Mouse (Mus musculus): ENCODE data around the gene Lpcat3.

Lpcat3 gene

DNA sequence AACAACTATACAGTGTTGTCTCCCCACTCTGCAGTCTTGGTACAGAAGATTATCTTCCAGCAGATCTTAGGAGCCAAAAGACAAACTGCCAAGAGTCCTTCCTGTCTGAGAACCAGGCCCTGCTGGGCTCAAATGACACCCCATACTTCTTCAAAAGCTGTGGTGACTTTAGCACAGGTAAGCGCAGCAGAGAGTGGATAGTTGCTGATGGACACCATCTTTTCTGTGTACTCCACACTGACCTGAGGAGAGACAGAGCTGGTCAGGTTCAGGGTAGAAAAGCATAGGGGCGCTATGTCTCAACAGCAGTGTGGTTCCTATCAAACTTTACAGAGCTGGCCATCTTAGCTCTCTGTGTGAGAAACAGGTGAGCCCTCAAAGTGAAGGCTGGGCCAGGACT lies 41.6 kb downstream of the Lpcat3 start:
- no peak for DNase-seq (ENCODE audit: low spot score)

DNA sequence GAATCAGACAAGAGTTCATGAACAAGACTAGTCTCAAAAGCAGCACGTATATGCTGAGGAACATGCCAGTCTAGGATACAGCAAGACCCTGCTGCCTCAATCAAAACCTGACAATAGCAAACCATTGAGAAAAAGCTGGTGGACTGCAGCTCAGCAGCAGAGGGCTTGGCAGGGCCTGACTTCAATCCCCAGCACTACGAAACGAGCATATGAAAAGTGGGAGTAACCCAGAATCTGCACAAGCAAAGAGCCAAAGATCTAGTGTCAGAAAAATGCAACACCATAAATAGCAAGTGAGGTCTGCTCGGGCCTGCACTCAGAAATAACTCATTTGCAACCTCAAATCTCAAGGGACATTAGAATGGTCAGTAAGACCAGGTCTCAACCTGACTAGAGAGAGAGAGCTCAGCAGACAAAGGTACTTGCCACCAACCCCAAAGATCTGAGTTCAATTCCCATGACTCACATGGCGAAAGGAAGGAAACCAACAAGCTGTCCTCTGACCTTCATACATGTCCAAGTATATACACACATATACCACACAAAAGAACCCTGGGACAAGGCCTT lies 43.3 kb downstream of the Lpcat3 start:
- no peak for DNase-seq (ENCODE audit: low spot score)

DNA sequence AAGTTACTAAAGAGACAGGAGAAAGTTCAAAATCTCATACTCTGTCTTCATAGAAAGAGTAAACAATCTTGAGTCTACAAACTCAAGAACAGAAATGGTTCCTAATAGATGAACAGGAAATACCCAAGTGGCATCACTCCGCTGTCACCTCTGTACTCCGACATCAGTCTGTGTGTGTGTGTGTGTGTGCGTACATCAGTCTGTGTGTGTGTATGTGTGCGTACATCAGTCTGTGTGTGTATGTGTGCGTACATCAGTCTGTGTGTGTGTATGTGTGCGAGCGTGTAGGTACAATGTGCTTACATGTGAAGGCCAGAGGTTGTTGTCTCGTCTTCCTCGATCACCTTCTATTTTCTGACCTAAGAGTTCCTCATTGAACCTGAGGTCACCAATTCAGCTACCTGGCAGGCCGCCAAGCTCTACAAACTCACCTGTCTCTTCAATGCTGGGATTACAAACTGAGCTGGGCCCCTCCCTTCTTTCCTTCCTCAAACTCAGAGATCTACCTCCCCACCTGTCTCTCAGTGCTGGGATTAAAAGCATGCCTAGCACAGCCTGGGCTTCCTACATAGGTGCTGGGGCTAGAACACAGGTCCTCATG lies 45.6 kb downstream of the Lpcat3 start:
- DNase-seq (ENCODE audit: low spot score): no peak

DNA sequence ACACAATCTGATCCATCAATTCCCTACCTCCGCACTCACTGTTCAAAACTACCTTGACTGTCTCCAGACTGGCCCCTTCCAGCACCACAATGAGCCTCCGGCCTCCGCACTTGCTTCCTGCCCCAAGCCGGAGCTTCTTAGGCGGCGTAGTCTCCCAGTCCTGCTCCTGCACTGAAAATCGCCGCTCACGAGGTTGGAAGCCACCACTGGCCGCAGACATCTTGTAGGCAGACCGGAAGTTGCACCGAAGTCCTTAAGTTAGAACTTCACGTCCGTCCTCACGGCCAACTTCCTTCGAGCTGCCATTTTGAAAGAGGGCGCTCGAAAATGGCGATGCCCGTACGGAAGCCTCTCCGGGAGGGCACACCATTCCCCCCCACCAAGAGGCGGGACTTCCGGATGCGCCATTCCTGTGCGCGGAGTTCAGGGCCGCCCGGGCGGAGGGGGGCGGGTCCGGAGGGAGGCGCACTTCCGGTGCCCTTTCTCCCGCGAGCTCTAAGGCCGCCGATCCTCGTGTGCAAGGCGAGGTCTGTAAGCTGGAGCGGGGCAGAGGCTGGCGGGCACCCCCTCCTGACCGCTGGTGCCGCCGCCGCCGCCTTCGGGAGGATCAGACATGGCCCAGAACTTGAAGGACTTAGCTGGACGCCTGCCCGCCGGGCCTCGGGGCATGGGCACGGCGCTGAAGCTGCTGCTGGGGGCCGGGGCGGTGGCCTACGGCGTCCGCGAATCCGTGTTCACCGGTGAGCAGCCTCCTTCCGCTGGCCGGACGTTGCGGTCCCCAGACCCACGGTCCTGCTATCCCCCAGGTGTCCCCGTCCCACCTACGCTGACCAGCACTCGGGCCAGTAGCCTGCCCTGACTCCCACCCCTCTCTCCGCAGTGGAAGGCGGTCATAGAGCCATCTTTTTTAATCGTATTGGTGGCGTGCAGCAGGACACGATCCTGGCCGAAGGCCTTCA lies 49.3 kb downstream of the Lpcat3 start, which contains the start of the genes Emg1 and Phb2:
Gene Emg1, minus strand, starts transcription at position 355 of the 959 bp plus-strand sequence.
Gene Phb2, plus strand, starts transcription at position 513 of the 959 bp plus-strand sequence.
- DNase-seq (ENCODE audit: low spot score): peak; percentile 98

DNA sequence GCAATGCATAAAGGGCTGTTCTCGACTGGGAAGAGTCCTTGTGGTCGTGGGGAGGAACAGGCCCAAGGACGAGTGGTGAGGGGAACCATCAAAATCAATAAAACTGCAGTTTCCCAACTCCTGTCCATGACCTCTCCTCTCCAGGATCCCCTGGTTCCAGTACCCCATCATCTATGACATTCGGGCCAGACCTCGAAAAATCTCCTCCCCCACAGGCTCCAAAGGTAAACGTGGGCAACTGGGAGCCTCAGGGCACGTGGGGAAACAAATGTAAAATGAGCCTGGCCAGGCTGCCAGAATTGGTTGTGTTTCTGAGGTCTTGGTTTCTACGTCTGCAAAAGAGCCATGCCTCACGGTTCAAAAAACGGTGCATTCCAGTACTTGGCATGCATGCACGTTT lies 50.1 kb downstream of the Lpcat3 start:
- no peak for DNase-seq (ENCODE audit: low spot score)

DNA sequence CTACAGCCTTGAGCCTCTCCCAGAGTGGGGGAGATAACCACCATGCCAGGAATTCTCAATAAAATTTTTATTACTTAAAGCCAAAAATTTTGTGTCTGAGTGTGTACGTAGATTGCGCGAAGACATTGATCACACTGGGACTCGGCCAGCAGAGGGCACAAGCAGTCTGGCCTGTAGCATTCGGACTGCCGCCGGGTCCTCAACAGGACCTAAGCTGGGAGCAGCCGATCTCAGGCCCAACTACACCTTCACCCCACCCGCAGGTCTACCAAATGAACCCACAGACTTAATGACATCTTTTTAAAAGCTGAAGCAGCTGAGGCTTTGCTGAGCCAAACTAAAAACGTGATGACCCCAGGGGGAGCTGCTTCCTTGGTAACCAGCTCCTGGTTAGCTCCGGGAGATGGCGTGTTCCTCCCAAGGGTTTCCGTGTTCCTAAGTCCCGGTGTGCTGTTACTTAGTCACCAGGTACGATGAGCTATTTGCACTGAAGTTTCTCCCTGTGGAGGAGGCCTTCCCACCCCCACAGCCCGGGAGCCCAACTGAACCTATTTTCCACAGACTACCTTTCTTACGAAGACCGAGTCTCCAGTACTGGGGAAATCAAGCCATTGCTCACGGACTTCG lies 54.1 kb downstream of the Lpcat3 start:
- DNase-seq (ENCODE audit: low spot score): peak; percentile 55

DNA sequence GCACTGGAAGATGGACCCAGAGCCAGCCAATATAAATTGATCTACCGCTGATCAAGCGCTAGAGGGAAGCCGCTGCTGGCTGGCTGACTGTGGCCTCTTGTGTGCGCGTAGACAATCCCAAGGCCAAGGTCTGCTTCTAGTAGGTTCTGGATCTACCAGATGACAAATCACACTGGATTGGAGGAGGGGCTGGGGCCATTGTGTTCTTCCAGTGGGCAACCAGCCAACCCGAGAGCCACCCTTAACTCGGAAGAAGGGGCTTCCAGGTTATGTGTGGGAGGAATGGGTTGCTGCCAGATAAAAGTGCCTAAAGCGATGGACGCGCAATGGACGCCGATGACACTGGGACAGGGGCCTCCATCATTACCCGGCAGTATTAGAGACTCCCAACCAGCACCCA lies 55.1 kb downstream of the Lpcat3 start:
- no peak for DNase-seq (ENCODE audit: low spot score)

DNA sequence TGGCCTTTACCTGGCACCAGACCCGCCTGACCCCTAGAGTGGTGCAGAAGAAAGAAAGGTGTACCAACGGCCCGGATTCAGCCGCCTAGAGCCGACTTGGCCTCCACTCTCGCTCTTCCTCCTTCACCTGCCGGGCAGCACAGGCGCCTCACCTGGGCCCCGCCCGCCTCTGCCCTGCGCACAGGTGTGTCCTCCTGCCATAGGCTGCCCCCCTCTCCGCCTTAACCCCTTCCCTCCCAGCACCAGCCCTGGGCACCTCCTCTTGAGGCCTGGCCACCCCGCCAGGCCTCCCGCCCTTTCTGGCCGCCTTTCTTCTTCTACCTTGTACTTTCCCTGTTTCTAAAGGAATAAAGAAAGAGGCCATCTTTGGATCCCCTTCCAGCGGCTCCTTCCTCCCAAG lies 55.9 kb downstream of the Lpcat3 start:
- DNase-seq (ENCODE audit: low spot score): no peak

DNA sequence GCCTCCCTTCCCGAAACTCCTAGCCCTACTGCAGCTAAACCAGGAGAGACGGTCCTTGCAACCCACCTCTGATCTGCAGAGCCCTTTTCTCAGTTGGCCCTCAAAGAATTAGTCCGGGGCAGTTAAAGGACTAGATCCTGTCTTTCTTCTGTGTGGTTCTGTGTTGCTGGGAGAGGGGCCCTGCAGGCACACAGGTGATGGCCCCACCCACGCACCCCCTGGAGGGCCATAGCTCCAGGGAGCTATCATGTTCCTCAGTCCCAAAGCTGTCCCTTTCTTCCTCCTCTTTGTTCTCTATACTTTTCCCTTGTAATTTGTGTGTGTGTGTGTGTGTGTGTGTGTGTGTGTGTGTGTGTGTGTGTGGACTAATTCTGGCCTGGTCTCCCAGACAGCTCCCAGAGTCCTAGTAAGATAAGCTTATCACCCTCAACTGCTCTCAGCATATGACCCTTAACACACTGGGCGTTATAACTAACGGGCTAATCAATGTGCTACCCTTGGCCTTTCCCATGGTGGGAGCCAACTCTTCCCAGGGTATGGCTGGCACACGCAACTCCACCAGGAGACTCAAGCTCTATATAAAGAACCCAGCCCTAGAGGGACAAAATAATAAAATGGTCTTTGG lies 56.6 kb downstream of the Lpcat3 start:
- no peak for DNase-seq (ENCODE audit: low spot score)

DNA sequence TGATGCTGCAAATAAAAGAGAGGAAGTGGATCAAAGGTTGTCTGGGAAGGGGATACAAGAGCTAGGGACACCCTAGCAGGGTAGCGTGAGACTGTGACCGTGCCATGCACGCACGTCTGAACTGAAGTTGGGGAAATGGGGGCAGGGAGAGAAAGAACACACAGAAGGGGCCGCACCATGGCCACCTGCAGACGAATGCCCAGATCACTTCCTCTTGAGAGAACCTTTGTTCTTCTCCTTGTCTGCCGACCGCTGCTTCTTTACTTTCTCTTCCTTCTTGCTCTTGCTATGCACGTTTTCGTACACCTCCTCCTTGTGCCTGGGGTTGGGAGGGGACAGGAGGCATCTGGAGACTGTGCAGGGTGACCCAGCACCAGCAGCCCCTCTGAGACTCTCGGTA lies 58.1 kb downstream of the Lpcat3 start:
- DNase-seq (ENCODE audit: low spot score): no peak

DNA sequence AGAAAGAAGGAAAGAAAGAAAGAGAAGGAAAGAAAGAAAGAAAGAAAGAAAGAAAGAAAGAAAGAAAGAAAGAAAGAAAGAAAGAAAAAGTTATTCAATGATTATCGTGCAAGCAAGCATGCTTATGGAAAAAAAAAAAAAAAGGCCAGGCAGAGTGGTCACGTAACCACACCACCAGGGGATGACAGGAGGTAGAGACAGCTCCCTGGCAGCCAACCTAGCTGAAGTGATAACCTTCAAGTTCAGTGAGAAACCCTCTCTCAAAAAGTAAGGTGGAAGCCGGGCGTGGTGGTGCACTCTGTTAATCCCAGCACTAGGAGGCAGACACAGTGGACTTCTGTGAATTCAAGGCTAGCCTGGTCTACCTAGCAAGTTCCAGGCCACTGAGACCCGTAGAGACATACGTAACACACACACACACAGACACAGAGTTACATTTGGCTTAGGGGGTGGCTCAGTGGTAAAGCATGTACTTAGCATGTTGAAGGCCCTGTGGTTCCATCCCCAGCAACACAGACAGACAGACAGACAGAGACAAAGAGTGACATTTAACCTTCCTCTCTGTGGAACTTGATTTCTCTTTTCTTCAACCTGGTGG lies 60.1 kb downstream of the Lpcat3 start:
- no peak for DNase-seq (ENCODE audit: low spot score)

DNA sequence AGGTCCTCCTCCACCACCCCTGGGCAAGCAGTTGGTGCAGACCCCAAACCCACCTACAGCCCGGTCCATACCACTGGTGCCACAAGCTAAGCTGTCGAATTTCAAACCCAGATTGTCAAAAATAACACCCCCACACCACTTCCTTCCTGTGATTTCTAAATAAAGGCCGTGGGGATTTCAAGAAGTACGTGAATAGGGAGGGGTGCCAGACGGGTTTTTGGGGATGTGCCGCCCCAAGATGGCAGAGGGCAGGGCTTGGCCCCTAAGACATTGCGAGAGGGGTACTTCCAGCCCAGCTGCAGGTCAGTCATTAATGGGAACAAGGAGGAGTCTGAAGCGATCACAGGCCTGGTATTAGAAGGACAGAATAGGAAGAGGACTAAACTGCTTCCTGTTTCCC lies 60.7 kb downstream of the Lpcat3 start:
- DNase-seq (ENCODE audit: low spot score): no peak

DNA sequence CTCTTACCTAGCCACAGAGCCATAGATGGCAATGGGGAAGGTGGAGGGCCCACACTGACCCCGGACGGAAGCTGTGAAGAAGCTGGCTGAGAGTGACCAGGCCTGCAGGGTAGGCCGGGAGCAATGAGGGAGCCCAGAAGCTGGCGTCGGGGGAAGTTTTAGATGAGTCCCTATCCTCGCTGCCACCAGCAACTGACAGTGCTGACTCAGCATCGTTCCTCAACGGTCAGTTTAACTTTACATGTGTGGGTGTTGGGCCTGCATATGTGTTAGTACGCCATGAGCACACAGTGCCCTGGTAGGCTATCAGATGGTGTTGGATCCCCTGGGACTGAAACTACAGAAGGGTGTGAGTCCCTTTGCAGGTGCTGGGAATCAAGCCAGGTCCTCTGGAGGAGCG lies 61.6 kb downstream of the Lpcat3 start:
- DNase-seq (ENCODE audit: low spot score): no peak

DNA sequence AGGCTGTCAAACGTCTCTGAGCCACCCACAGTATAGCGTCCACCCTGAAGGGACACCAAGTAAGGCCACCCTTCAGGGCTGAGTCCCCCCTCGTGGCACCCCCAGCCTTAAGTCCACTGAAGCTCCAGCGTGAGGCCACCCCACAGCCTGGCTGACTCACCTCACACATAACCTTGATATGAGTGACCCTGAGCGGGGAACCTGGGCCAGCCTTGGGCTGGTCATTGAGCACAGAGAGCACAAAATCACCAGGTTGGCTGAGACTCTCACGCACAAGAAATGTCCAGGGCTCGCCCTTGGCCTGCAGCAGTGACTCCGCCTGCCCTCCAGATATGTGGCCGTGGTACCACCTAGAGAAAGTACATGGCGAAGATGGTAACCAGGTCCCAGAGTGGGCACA lies 65.8 kb downstream of the Lpcat3 start:
- no peak for DNase-seq (ENCODE audit: low spot score)

DNA sequence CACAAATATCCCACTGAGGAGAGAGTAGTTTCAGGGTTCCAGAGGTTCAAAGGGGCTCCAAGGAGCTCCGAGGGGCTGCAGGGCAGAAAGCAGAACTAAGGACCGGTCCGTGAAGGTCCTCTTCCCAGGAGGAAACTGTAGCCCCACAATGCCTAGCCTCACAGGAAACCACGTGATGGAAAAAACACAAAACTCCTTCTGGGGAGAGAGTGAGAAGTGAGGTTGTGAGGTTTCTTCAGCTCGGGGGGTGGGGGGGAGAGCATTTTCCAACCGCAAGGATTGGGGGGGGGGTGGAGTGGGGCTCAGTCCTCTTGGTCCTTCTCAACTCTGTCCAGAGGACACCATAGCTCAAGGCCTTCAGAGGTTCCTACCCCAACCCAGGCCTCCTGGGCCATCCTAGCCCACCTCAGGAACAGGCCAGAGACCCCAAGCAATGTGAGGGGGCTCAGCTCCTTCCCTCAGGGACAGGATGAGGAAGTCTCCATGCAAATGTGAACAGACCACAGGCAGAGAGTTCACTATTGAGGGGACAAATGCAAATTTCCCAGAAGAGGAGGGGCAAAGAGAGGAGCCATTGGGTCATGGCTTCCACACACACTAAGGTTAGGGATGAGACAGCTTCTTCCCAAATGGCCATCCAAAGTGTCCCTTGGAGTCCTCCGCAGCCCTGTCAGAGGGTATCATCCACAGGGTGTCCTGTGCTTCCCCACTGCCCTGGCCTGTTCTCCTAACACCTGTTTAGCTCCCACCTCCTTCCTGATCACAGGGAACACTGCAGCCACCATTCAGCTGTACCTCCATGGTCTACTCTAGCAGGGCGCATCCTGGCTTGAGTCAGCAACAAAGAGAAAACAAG lies 67.3 kb downstream of the Lpcat3 start:
- no peak for DNase-seq (ENCODE audit: low spot score)

DNA sequence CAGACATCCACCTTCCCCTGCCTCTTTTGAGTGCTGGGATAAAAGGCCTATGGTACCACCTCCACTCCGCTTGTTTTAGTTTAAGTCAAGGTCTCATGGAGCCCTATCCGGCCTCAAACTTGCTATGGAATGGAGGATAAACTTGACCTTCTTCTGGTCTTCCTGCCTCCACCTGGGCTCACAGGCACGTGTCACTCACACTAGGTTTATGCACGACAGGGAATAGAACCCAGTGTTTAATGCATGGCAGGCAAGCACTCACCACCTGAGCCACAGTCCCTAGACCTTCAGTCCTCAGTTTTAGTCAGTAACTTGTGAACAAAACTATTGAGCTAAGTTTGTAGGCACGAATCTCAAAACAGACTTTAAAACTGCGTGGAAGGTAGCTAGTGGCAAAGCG lies 68.2 kb downstream of the Lpcat3 start:
- DNase-seq (ENCODE audit: low spot score): no peak

DNA sequence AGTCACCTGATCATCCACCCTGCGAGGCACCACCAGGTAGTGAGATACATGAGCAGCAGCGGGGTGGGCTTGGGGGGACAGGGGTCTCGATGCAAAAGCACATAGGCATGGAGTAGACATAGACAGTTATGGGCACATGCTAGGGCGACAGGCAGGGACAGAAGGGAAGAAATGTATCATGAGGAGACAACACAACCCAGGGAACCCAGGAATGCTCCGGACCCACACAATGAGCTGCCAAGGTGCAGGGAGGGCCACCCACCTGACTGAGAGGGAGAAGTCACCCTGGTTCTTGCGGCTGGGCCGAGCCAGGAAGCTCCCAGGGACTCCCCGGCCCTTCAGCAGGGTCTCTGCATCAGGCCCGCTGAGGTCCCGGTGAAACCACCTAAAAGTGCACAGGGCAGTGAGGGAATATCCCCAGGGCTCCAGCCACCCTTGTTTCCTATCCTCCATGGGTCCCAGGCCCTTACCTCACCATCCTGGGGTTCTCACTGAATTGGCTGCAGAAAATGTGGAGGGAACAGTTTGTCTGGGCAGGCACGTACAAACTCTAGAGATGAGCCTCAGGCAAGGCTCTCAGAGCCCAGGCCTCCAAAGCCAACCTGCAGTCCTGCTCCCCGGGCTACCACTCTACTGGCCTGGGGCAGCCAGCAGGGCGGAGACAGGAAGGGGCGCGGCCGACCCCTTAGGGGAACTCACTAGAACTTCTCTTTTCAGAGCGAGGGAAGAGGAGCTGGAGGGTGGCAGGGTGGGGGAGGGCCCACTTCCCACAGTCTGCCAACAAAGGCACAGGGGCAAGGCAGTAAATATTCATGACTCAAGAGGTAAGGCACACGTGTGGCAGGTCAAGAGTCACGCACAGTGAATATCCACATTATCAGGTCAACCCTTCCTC lies 69.9 kb downstream of the Lpcat3 start:
- DNase-seq (ENCODE audit: low spot score): peak; percentile 62

DNA sequence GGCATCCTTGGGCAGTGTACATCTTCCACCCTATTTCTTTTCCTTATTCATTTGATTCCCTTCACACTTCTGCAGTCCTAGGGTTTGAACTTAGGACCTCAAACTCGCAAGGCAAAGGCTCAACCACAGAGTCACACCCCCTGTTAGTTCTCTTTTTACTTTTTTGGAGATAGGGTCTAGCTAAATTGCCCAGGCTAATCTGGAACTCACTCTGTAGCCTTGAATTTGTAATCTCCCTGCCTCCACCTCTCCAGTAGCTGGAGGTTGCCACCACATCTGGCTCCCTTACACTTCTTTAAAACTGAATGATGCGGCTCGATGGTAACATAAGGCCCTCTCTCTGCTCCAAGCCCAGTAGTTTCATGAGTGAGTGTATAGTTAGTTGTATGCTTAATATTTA lies 71.6 kb downstream of the Lpcat3 start:
- no peak for DNase-seq (ENCODE audit: low spot score)

DNA sequence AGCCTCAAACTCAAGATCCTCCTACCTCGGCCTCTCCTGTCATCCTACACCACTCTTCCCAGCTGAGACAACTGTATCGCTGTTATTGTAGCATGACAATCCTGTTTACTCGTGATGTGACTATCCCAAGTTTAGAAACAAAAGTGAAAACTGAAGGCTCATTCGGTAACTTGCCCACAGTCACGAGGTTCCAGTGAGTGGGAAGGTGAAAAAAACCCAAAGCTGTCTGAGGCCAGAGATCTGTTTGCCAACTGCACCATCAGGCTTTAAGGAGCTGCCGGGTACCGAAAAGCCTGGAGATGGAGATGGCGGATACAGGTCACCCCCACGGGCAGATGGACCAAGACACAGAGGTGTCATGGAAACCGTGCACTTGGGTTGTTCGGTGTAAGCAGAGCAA lies 74.2 kb downstream of the Lpcat3 start:
- DNase-seq (ENCODE audit: low spot score): no peak

Data from layer of hippocampus, adult 11-12 months (tissue).